Mouse (Mus musculus): ENCODE results near the gene Ocrl. TPM values are rescaled to one million over a fixed set of nuclear protein-coding genes. Genes with fewer than 3 reads are reported as not detected.

Gene Ocrl
- polyA plus RNA-seq (2015; fragmentation: Nextera tagmentation; extraction: Ambion mirVana), result 27.1 and 27.3 TPM in 2 replicates

- Histone ChIP-seq H3K27me3 (no peaks in the 10 kb centered on the region), H3K36me3 (no peaks in the 10 kb centered on the region), H3K4me3 (replicated peaks) (peak within 1 kb of the TSS; percentile 64), H3K9ac (replicated peaks) (peak within 1 kb of the TSS; percentile 81), H3K4me2 (replicated peaks) (peak within 1 kb of the TSS; percentile 58), H3K9me3 (no peaks in the 10 kb centered on the region), H3K27ac (peak within 1 kb of the TSS; percentile 87), H3K4me1 (replicated peaks) (peaks cover 6% of the 10 kb centered on the region; the same call in 1 of the 2 replicates)
- ATAC-seq, result peak; percentile 97
- 21% methylated on average over 34 of the region's 35 CpGs for whole genome bisulfite sequencing
These were observed at the start of gene Ocrl for GRCm38 (mm10) chrX:47912306-47912792. TSS of gene Ocrl (plus strand) at chrX:47912387.

GRCm38 (mm10) chrX:47880052-47880451, 32.1 kb upstream of the Ocrl start:
- no peak for ATAC-seq
- Histone ChIP-seq H3K9ac (replicated peaks) (no peak overlapping the region), H3K36me3 (peaks cover 3% of the 10 kb centered on the region; the same call in 1 of the 2 replicates), H3K4me1 (replicated peaks) (no peaks in the 10 kb centered on the region), H3K27me3 (no peaks in the 10 kb centered on the region), H3K9me3 (no peaks in the 10 kb centered on the region), H3K4me3 (replicated peaks) (no peak overlapping the region), H3K27ac (no peak overlapping the region), H3K4me2 (replicated peaks) (no peak overlapping the region)
- 60% methylated on average over 2 of the region's 2 CpGs for WGBS

- Histone ChIP-seq H3K9me3 (no peaks in the 10 kb centered on the region), H3K27me3 (no peaks in the 10 kb centered on the region), H3K9ac (replicated peaks) (no peak overlapping the region), H3K4me3 (replicated peaks) (no peak overlapping the region), H3K27ac (no peak overlapping the region), H3K4me2 (replicated peaks) (no peak overlapping the region), H3K36me3 (peaks cover 3% of the 10 kb centered on the region; the same call in 1 of the 2 replicates), H3K4me1 (replicated peaks) (no peaks in the 10 kb centered on the region)
- ATAC-seq, result no peak
- WGBS, result 83% methylated on average over 6 of the region's 6 CpGs
These were observed 29.4 kb upstream of the Ocrl start for GRCm38 (mm10) chrX:47882813-47883212.

GRCm38 (mm10) chrX:47887401-47887800, 24.8 kb upstream of the Ocrl start:
- Histone ChIP-seq H3K27me3 (no peaks in the 10 kb centered on the region), H3K4me3 (replicated peaks) (no peak overlapping the region), H3K9ac (replicated peaks) (no peak overlapping the region), H3K27ac (no peak overlapping the region), H3K4me1 (replicated peaks) (no peaks in the 10 kb centered on the region), H3K9me3 (no peaks in the 10 kb centered on the region), H3K4me2 (replicated peaks) (no peak overlapping the region), H3K36me3 (peaks cover 3% of the 10 kb centered on the region; the same call in 1 of the 2 replicates)
- no peak for ATAC-seq
- WGBS, result 81% methylated on average over 2 of the region's 2 CpGs

- no peaks in the 10 kb centered on the region for H3K9me3 ChIP-seq
- 15% methylated on average over 12 of the region's 12 CpGs for WGBS
- no peaks in the 10 kb centered on the region for H3K36me3 ChIP-seq
- H3K4me1 ChIP-seq (replicated peaks), result no peaks in the 10 kb centered on the region
- H3K27me3 ChIP-seq, result no peaks in the 10 kb centered on the region
- H3K9ac ChIP-seq (replicated peaks), result peak overlapping the region; percentile 79
- H3K27ac ChIP-seq, result peak overlapping the region; percentile 86
- peak overlapping the region; percentile 55 for H3K4me2 ChIP-seq (replicated peaks)
- peak overlapping the region; percentile 59 for H3K4me3 ChIP-seq (replicated peaks)
- peak; percentile 58 for ATAC-seq
These were observed 20.8 kb upstream of the Ocrl start for GRCm38 (mm10) chrX:47891243-47891906.

- Histone ChIP-seq H3K27ac (peak overlapping the region; percentile 86), H3K9me3 (no peaks in the 10 kb centered on the region), H3K27me3 (no peaks in the 10 kb centered on the region), H3K4me3 (replicated peaks) (peak overlapping the region; percentile 59), H3K36me3 (no peaks in the 10 kb centered on the region), H3K4me2 (replicated peaks) (peak overlapping the region; percentile 55), H3K9ac (replicated peaks) (peak overlapping the region; percentile 79), H3K4me1 (replicated peaks) (no peaks in the 10 kb centered on the region)
- 22% methylated on average over 31 of the region's 36 CpGs for WGBS
- peak; percentile 86 for ATAC-seq
These were observed 20.2 kb upstream of the Ocrl start for GRCm38 (mm10) chrX:47891907-47892430.

GRCm38 (mm10) chrX:47892431-47893024, 19.7 kb upstream of the Ocrl start, which contains the start of gene Smarca1:
TSS of gene Smarca1 (minus strand) at chrX:47892974.
- 26% methylated on average over 17 of the region's 17 CpGs for WGBS
- Histone ChIP-seq H3K9ac (replicated peaks) (peak within 1 kb of the TSS; percentile 79), H3K27ac (peak within 1 kb of the TSS; percentile 86), H3K4me2 (replicated peaks) (peak within 1 kb of the TSS; percentile 55), H3K4me3 (replicated peaks) (peak within 1 kb of the TSS; percentile 59), H3K36me3 (no peaks in the 10 kb centered on the region), H3K27me3 (no peaks in the 10 kb centered on the region), H3K4me1 (replicated peaks) (no peaks in the 10 kb centered on the region), H3K9me3 (no peaks in the 10 kb centered on the region)
- ATAC-seq, result peak; percentile 87

- H3K27me3 ChIP-seq, result no peaks in the 10 kb centered on the region
- no peaks in the 10 kb centered on the region for H3K9me3 ChIP-seq
- peak overlapping the region; percentile 64 for H3K4me3 ChIP-seq (replicated peaks)
- no peaks in the 10 kb centered on the region for H3K36me3 ChIP-seq
- 0 out of 2 replicates have a peak, but pooled peaks have one; percentile 36 for ATAC-seq
- H3K27ac ChIP-seq, result no peak overlapping the region
- peaks cover 6% of the 10 kb centered on the region; the same call in 1 of the 2 replicates for H3K4me1 ChIP-seq (replicated peaks)
- peak overlapping the region; percentile 81 for H3K9ac ChIP-seq (replicated peaks)
- peak overlapping the region; percentile 58 for H3K4me2 ChIP-seq (replicated peaks)
- WGBS, result 38% methylated on average over 8 of the region's 8 CpGs
These were observed 836 bp downstream of the Ocrl start for GRCm38 (mm10) chrX:47912904-47913542.

- Histone ChIP-seq H3K27me3 (no peaks in the 10 kb centered on the region), H3K27ac (no peak overlapping the region), H3K4me3 (replicated peaks) (peak overlapping the region; percentile 64; the same call in 1 of the 2 replicates), H3K36me3 (peaks cover 3% of the 10 kb centered on the region; the same call in 1 of the 2 replicates), H3K4me1 (replicated peaks) (peaks cover 6% of the 10 kb centered on the region; the same call in 1 of the 2 replicates), H3K4me2 (replicated peaks) (peak overlapping the region; percentile 58), H3K9ac (replicated peaks) (no peak overlapping the region), H3K9me3 (no peaks in the 10 kb centered on the region)
- ATAC-seq, result no peak
- WGBS, result 73% methylated on average over 7 of the region's 7 CpGs
These were observed 1.4 kb downstream of the Ocrl start for GRCm38 (mm10) chrX:47913543-47913938.

GRCm38 (mm10) chrX:47916831-47917230, 4.6 kb downstream of the Ocrl start:
- Histone ChIP-seq H3K4me2 (replicated peaks) (no peak overlapping the region), H3K4me1 (replicated peaks) (peaks cover 6% of the 10 kb centered on the region; the same call in 1 of the 2 replicates), H3K27me3 (no peaks in the 10 kb centered on the region), H3K27ac (no peak overlapping the region), H3K36me3 (peaks cover 3% of the 10 kb centered on the region; the same call in 1 of the 2 replicates), H3K9ac (replicated peaks) (no peak overlapping the region), H3K9me3 (no peaks in the 10 kb centered on the region), H3K4me3 (replicated peaks) (no peak overlapping the region)
- ATAC-seq, result no peak
- WGBS, result 86% methylated on average over 1 of the region's 1 CpGs

GRCm38 (mm10) chrX:47920541-47920940, 8.4 kb downstream of the Ocrl start:
- Histone ChIP-seq H3K36me3 (peaks cover 3% of the 10 kb centered on the region; the same call in 1 of the 2 replicates), H3K4me1 (replicated peaks) (no peaks in the 10 kb centered on the region), H3K9ac (replicated peaks) (no peak overlapping the region), H3K9me3 (no peaks in the 10 kb centered on the region), H3K27me3 (no peaks in the 10 kb centered on the region), H3K4me2 (replicated peaks) (no peak overlapping the region), H3K27ac (no peak overlapping the region), H3K4me3 (replicated peaks) (no peak overlapping the region)
- ATAC-seq, result no peak
- 86% methylated on average over 5 of the region's 5 CpGs for WGBS

All from midbrain, embryonic 13.5 days (tissue).